Mouse (Mus musculus): ENCODE measurements at regions not wholly inside any gene's neighbourhood (a gene's known extent, or its start where the extent isn't known, plus 50 kb on each side); places are given as distances from the start of the nearest gene placed in this dataset.

GRCm38 (mm10) chr7:124857106-124857505 lies 587.4 kb upstream of the Kdm8 start:
- no peak for DNase-seq (ENCODE audit: low read depth, low spot score)
- no peak overlapping the region for H3K27ac ChIP-seq (ENCODE audit: control insufficient read depth, low read depth, low read length)

GRCm38 (mm10) chr7:124861397-124861796 lies 583.1 kb upstream of the Kdm8 start:
- Histone ChIP-seq H3K4me3 (ENCODE audit: control insufficient read depth in 1 of 2, insufficient read depth in 1 of 2, low read depth in 2 of 2, low read length in 2 of 2) (no peak overlapping the region), H3K79me2 (ENCODE audit: control insufficient read depth, insufficient read depth, low read length, poor library complexity) (no peaks in the 10 kb centered on the region), H3K27ac (ENCODE audit: control insufficient read depth, low read depth, low read length) (no peak overlapping the region), H3K27me3 (ENCODE audit: control insufficient read depth in 1 of 2, insufficient read depth in 2 of 2, low read length in 2 of 2) (no peaks in the 10 kb centered on the region), H3K9ac (ENCODE audit: control insufficient read depth, low read depth, low read length, poor library complexity, severe bottlenecking) (no peak overlapping the region), H3K36me3 (ENCODE audit: control insufficient read depth in 1 of 2, insufficient read depth in 2 of 2, low read length in 2 of 2) (no peaks in the 10 kb centered on the region), H3K4me1 (ENCODE audit: control insufficient read depth in 1 of 2, insufficient read depth in 2 of 2, low read length in 2 of 2) (no peaks in the 10 kb centered on the region), H3K9me3 (replicated peaks; ENCODE audit: insufficient read depth, low read length) (no peaks in the 10 kb centered on the region)
- TF ChIP-seq UBTF (IDR thresholded peaks at IDR 0.05; ENCODE audit: borderline replicate concordance, insufficient read depth, low read depth, low read length) (no peak), TAL1 (IDR thresholded peaks at IDR 0.05; ENCODE audit: low read length) (no peak), MEF2A (IDR thresholded peaks at IDR 0.05; ENCODE audit: extremely low read depth, insufficient replicate concordance, low read depth, low read length, poor library complexity, severe bottlenecking) (no peak), RAD21 (IDR thresholded peaks at IDR 0.05; ENCODE audit: low read depth, low read length) (no peak), MXI1 (IDR thresholded peaks at IDR 0.05; ENCODE audit: low read depth, low read length) (no peak), USF1 (IDR thresholded peaks at IDR 0.05; ENCODE audit: low read depth, low read length) (no peak), BHLHE40 (IDR thresholded peaks at IDR 0.05; ENCODE audit: borderline replicate concordance, low read depth, low read length) (no peak), ZC3H11A (IDR thresholded peaks at IDR 0.05; ENCODE audit: low read depth, low read length) (no peak)
- DNase-seq (ENCODE audit: low read depth, low spot score) = no peak

More at GRCm38 (mm10) chr7:124857106-124857505, 587.4 kb upstream of the Kdm8 start:
- no peak overlapping the region for H3K9ac ChIP-seq (ENCODE audit: control insufficient read depth, low read depth, low read length, poor library complexity, severe bottlenecking)
- no peaks in the 10 kb centered on the region for H3K27me3 ChIP-seq (ENCODE audit: control insufficient read depth in 1 of 2, insufficient read depth in 2 of 2, low read length in 2 of 2)
- no peak overlapping the region for H3K4me3 ChIP-seq (ENCODE audit: control insufficient read depth in 1 of 2, insufficient read depth in 1 of 2, low read depth in 2 of 2, low read length in 2 of 2)
- no peaks in the 10 kb centered on the region for H3K36me3 ChIP-seq (ENCODE audit: control insufficient read depth in 1 of 2, insufficient read depth in 2 of 2, low read length in 2 of 2)
- no peaks in the 10 kb centered on the region for H3K4me1 ChIP-seq (ENCODE audit: control insufficient read depth in 1 of 2, insufficient read depth in 2 of 2, low read length in 2 of 2)
- TF ChIP-seq MXI1 (IDR thresholded peaks at IDR 0.05; ENCODE audit: low read depth, low read length) (no peak), ZNF384 (IDR thresholded peaks at IDR 0.05; ENCODE audit: low read depth, low read length) (no peak), MYB (IDR thresholded peaks at IDR 0.05; ENCODE audit: low read depth, low read length) (no peak), MAX (IDR thresholded peaks at IDR 0.05; ENCODE audit: low read length) (no peak), NELFE (IDR thresholded peaks at IDR 0.05; ENCODE audit: low read depth, low read length) (no peak), MYC (IDR thresholded peaks at IDR 0.05; ENCODE audit: low read depth, low read length) (no peak), POLR2AphosphoS5 (IDR thresholded peaks at IDR 0.05; ENCODE audit: borderline replicate concordance, low read depth, low read length) (no peak), RCOR1 (IDR thresholded peaks at IDR 0.05; ENCODE audit: low read depth, low read length) (no peak), TCF12 (IDR thresholded peaks at IDR 0.05; ENCODE audit: low read depth, low read length) (no peak), UBTF (IDR thresholded peaks at IDR 0.05; ENCODE audit: borderline replicate concordance, insufficient read depth, low read depth, low read length) (no peak), EP300 (IDR thresholded peaks at IDR 0.05; ENCODE audit: low read depth in 1 of 2, low read length in 2 of 2) (no peak), ZMIZ1 (IDR thresholded peaks at IDR 0.05; ENCODE audit: low read depth, low read length) (no peak), SMC3 (IDR thresholded peaks at IDR 0.05; ENCODE audit: low read depth, low read length) (no peak), CHD1 (IDR thresholded peaks at IDR 0.05; ENCODE audit: low read depth, low read length) (no peak), USF2 (IDR thresholded peaks at IDR 0.05; ENCODE audit: borderline replicate concordance in 1 of 2, insufficient read depth in 1 of 2, low read depth in 1 of 2, low read length in 2 of 2) (no peak), JUND (IDR thresholded peaks at IDR 0.05; ENCODE audit: low read depth, low read length) (no peak), MAZ (IDR thresholded peaks at IDR 0.05; ENCODE audit: low read depth, low read length) (no peak), CHD2 (IDR thresholded peaks at IDR 0.05; ENCODE audit: low read length) (no peak)
- no peaks in the 10 kb centered on the region for H3K9me3 ChIP-seq (replicated peaks; ENCODE audit: insufficient read depth, low read length)
- no peaks in the 10 kb centered on the region for H3K79me2 ChIP-seq (ENCODE audit: control insufficient read depth, insufficient read depth, low read length, poor library complexity)

All from MEL (cell line).